Mouse (Mus musculus): Measurements from ENCODE around the gene 1700001P01Rik. TPM values are rescaled to one million over a fixed set of nuclear protein-coding genes. Genes with fewer than 3 reads are reported as not detected.

1700001P01Rik gene
- polyA plus RNA-seq, 1 experiment from 2014 or later = 0.31 TPM

DNA sequence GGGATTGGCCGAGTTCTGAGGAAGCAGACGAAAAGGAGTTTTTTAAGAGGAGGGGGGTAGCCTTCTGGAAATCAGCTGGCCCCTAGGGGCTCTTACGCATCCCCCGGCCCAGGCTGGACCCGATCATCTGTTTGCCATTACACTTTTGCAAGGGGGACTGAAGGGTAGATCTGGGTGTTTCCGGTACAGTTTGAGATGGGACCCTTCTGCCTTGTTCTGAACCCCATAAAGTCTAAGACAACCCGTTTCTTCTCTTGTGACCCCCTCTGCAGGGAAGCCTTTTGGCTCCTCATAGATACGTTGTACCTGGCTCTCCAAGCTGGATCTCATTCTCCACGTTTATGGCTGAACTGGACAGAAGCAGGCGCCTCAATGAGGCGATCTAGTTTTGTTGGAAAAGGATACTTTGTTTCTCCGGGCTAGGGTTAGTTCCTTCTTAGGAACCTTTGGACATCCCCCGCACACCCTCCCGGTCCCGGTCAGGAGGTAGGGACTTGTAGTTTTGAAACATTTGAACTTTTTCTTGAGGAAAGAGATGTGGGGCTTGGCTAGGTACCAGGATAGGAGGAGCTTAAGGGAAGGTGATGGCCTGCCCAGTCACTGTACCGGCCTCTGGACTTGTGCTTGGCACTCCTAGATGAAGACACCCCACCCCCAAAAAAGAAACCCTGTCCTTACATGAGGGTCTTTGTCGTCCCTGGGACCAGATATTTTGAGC is 25.1 kb upstream of the 1700001P01Rik start:
- 3% methylated on average over 17 of the region's 17 CpGs for WGBS
- ATAC-seq (replicated peaks; ENCODE audit: low FRiP score, low TSS enrichment, low read depth) (no peak), DNase-seq (ENCODE audit: low spot score) (peak; percentile 75)
- no peaks in the 10 kb centered on the region for H3K36me3 ChIP-seq (ENCODE audit: control insufficient read depth, insufficient read depth, low read length)
- peak overlapping the region; percentile 87 for H3K9ac ChIP-seq (ENCODE audit: low read length)
- H3K27me3 ChIP-seq (replicated peaks; ENCODE audit: control insufficient read depth, insufficient read depth, low read length) = no peaks in the 10 kb centered on the region
- peak overlapping the region; percentile 89 for H3K4me2 ChIP-seq (ENCODE audit: low read length)
- peak overlapping the region; percentile 99 for H3K4me3 ChIP-seq (ENCODE audit: low read depth, low read length)
- H3K9me3 ChIP-seq (ENCODE audit: control insufficient read depth, low read length) = no peaks in the 10 kb centered on the region
- H3K4me1 ChIP-seq (replicated peaks; ENCODE audit: control insufficient read depth, insufficient read depth, low read length) = peaks cover 47% of the 10 kb centered on the region
- H3K27ac ChIP-seq (ENCODE audit: low read depth) = peak overlapping the region; percentile 96

GRCm38 (mm10) chr11:97799994-97800690 is 24.4 kb upstream of the 1700001P01Rik start:
- under 1% methylated on average over 29 of the region's 43 CpGs for WGBS
- ATAC-seq (replicated peaks; ENCODE audit: low FRiP score, low TSS enrichment, low read depth) = peak; percentile 54
- Histone ChIP-seq H3K27me3 (replicated peaks; ENCODE audit: control insufficient read depth, insufficient read depth, low read length) (no peaks in the 10 kb centered on the region), H3K4me3 (ENCODE audit: low read depth, low read length) (peak overlapping the region; percentile 99), H3K4me2 (ENCODE audit: low read length) (peak overlapping the region; percentile 89), H3K9ac (ENCODE audit: low read length) (peak overlapping the region; percentile 87), H3K9me3 (ENCODE audit: control insufficient read depth, low read length) (no peaks in the 10 kb centered on the region), H3K27ac (ENCODE audit: low read depth) (peak overlapping the region; percentile 96), H3K4me1 (replicated peaks; ENCODE audit: control insufficient read depth, insufficient read depth, low read length) (peaks cover 40% of the 10 kb centered on the region), H3K36me3 (ENCODE audit: control insufficient read depth, insufficient read depth, low read length) (no peaks in the 10 kb centered on the region)
- DNase-seq (ENCODE audit: low spot score) = peak; percentile 90

DNA sequence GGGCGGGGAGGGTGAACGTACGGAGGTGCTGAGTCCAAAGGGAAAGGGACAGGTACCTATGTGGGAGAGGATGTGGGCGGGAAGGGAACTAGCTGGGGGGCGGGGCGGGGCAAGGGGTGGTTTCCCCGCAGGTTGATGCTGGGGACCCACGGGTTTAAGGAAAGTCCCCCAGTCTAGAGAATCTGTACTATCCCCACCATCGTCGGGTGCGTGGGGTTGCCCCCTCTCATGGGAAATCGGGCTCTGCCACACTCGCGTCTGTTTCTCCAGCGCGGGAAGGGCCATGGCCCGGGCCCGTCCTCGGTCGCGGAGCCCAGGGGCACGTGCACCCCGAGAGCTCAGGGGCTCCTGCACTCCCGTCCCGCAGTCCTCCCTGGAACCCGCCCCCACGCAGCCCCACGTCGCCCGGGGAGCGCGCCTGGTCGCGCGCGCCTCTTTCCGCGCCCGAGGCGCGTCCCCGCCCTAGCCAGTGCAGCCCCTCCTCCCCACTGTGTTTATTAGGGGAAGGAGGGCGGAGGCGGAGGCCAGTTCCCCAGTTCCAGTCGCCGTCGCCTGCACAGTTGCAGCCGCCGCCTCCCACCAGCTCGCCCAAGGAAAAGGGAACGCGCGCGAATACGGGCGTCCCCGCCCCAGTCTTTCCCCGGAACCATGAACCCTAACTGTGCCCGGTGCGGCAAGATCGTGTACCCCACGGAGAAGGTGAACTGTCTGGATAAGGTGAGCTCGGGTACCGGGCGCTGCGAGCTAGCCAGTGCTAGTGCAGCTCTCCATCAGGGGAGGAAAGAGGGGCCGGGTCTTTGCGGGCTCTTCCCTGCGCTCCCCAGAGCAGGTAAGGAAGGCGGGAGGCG is 23.7 kb upstream of the 1700001P01Rik start:
- no peaks in the 10 kb centered on the region for H3K9me3 ChIP-seq (ENCODE audit: control insufficient read depth, low read length)
- 1% methylated on average over 57 of the region's 71 CpGs for WGBS
- ATAC-seq (replicated peaks; ENCODE audit: low FRiP score, low TSS enrichment, low read depth) (peak; percentile 70), DNase-seq (ENCODE audit: low spot score) (peak; percentile 92)
- H3K9ac ChIP-seq (ENCODE audit: low read length) = peak overlapping the region; percentile 87
- H3K4me3 ChIP-seq (ENCODE audit: low read depth, low read length) = peak overlapping the region; percentile 99
- no peaks in the 10 kb centered on the region for H3K27me3 ChIP-seq (replicated peaks; ENCODE audit: control insufficient read depth, insufficient read depth, low read length)
- peak overlapping the region; percentile 96 for H3K27ac ChIP-seq (ENCODE audit: low read depth)
- H3K4me1 ChIP-seq (replicated peaks; ENCODE audit: control insufficient read depth, insufficient read depth, low read length) = peaks cover 32% of the 10 kb centered on the region
- H3K4me2 ChIP-seq (ENCODE audit: low read length) = peak overlapping the region; percentile 89
- no peaks in the 10 kb centered on the region for H3K36me3 ChIP-seq (ENCODE audit: control insufficient read depth, insufficient read depth, low read length)

DNA sequence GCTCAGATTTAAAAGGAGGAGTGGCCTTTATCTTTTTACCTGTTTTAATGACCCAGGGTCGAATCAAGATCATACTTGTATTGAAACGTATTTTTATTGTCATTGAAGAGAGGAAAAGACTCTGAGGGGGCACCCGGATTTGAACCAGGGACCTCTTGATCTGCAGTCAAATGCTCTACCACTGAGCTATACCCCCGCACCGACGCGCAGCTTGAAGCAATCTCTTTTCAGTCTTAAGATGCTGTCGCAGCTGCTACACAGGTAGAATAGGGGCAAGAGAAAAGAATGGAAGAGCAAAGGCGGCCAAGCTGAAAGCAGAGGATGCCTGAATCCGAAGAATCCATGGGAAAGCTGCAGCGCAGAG is 23.0 kb upstream of the 1700001P01Rik start, which contains the start of gene Lasp1:
Gene Lasp1, plus strand, starts transcription at position 219 of the 364 bp plus-strand sequence.
- under 1% methylated on average over 11 of the region's 11 CpGs for WGBS

DNA sequence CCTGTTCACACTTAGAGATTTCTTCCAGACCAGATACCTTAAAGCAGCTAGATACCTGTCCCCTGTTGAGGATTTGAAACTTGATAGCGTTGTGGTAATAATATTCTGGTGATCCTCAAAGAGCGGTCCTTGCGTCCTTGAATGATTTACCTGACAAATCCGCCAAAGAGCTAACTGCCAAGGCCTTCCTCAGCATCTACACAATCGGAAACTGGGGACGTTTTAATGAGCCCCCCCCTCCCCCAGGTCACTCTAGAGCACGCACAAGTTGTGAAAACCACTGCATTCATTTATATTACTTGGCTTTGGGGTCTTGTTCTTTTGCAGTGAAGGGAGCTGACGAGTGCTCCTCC is 22.3 kb upstream of the 1700001P01Rik start:
- no peaks in the 10 kb centered on the region for H3K27me3 ChIP-seq (replicated peaks; ENCODE audit: control insufficient read depth, insufficient read depth, low read length)
- no peak overlapping the region for H3K27ac ChIP-seq (ENCODE audit: low read depth)
- 0 out of 2 replicates have a peak, but pooled peaks cover 3% of the 10 kb centered on the region for H3K9me3 ChIP-seq (ENCODE audit: control insufficient read depth, low read length)
- no peak for ATAC-seq (replicated peaks; ENCODE audit: low FRiP score, low TSS enrichment, low read depth)
- no peak for DNase-seq (ENCODE audit: low spot score)
- H3K4me2 ChIP-seq (ENCODE audit: low read length) = peak overlapping the region; percentile 89; the same call in 1 of the 2 replicates
- no peak overlapping the region for H3K9ac ChIP-seq (ENCODE audit: low read length)
- WGBS = 39% methylated on average over 8 of the region's 8 CpGs
- peaks cover 20% of the 10 kb centered on the region for H3K4me1 ChIP-seq (replicated peaks; ENCODE audit: control insufficient read depth, insufficient read depth, low read length)
- H3K36me3 ChIP-seq (ENCODE audit: control insufficient read depth, insufficient read depth, low read length) = no peaks in the 10 kb centered on the region
- 0 out of 2 replicates have a peak overlapping the region, but pooled peaks have one; percentile 2 for H3K4me3 ChIP-seq (ENCODE audit: low read depth, low read length)

More for the DNA sequence above, 23.0 kb upstream of the 1700001P01Rik start, which contains the start of gene Lasp1:
- H3K9ac ChIP-seq (ENCODE audit: low read length) = peak within 1 kb of the TSS; percentile 87
- H3K4me1 ChIP-seq (replicated peaks; ENCODE audit: control insufficient read depth, insufficient read depth, low read length) = peaks cover 26% of the 10 kb centered on the region
- ATAC-seq (replicated peaks; ENCODE audit: low FRiP score, low TSS enrichment, low read depth) (peak; percentile 60), DNase-seq (ENCODE audit: low spot score) (peak; percentile 99)
- H3K27me3 ChIP-seq (replicated peaks; ENCODE audit: control insufficient read depth, insufficient read depth, low read length) = no peaks in the 10 kb centered on the region
- H3K27ac ChIP-seq (ENCODE audit: low read depth) = peak within 1 kb of the TSS; percentile 96
- peak within 1 kb of the TSS; percentile 99 for H3K4me3 ChIP-seq (ENCODE audit: low read depth, low read length)
- H3K4me2 ChIP-seq (ENCODE audit: low read length) = peak within 1 kb of the TSS; percentile 89
- no peaks in the 10 kb centered on the region for H3K36me3 ChIP-seq (ENCODE audit: control insufficient read depth, insufficient read depth, low read length)
- no peaks in the 10 kb centered on the region for H3K9me3 ChIP-seq (ENCODE audit: control insufficient read depth, low read length)

DNA sequence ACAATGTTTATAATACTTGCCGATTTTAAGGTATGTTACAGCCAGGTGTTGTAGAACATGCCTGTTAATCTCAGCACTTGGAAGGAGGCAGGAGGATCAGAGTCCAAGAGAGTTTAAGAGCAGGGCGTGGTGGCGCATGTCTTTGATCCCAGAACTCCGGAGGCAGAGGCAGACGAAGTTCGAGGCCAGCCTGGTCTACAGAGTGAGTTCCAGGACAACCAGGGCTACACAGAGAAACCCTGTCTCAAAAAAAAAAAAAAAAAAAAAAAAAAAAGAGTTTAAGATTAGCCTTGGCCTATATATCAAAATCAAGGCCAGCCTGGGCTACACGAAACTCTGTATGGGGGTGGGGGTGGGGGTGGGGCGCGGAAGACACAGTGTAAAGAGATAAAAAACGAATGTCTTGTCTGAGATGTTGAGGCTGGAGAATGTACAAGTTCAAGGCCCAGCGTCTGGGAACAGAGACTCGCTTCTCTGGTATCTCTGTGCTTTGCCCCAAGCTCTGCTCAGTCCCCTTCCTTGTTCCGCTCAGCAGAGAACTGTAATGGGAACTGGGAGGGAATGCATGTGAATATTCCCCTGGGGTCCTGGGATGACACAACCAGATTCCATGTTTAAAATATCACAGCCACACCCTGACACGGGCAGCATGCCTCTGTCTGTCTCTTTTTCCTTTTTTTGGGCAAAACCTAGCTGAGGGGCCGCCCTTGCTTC is 21.8 kb upstream of the 1700001P01Rik start:
- no peak for DNase-seq (ENCODE audit: low spot score)
- Histone ChIP-seq H3K9ac (ENCODE audit: low read length) (no peak overlapping the region), H3K27ac (ENCODE audit: low read depth) (no peak overlapping the region), H3K4me2 (ENCODE audit: low read length) (no peak overlapping the region), H3K9me3 (ENCODE audit: control insufficient read depth, low read length) (0 out of 2 replicates have a peak, but pooled peaks cover 3% of the 10 kb centered on the region), H3K4me3 (ENCODE audit: low read depth, low read length) (no peak overlapping the region), H3K27me3 (replicated peaks; ENCODE audit: control insufficient read depth, insufficient read depth, low read length) (no peaks in the 10 kb centered on the region), H3K36me3 (ENCODE audit: control insufficient read depth, insufficient read depth, low read length) (no peaks in the 10 kb centered on the region), H3K4me1 (replicated peaks; ENCODE audit: control insufficient read depth, insufficient read depth, low read length) (peaks cover 16% of the 10 kb centered on the region)
- 52% methylated on average over 15 of the region's 15 CpGs for WGBS
- ATAC-seq (replicated peaks; ENCODE audit: low FRiP score, low TSS enrichment, low read depth) = no peak

GRCm38 (mm10) chr11:97796910-97797309 is 21.2 kb upstream of the 1700001P01Rik start:
- Histone ChIP-seq H3K4me2 (ENCODE audit: low read length) (no peak overlapping the region), H3K4me1 (replicated peaks; ENCODE audit: control insufficient read depth, insufficient read depth, low read length) (peaks cover 10% of the 10 kb centered on the region), H3K27ac (ENCODE audit: low read depth) (no peak overlapping the region), H3K27me3 (replicated peaks; ENCODE audit: control insufficient read depth, insufficient read depth, low read length) (no peaks in the 10 kb centered on the region), H3K36me3 (ENCODE audit: control insufficient read depth, insufficient read depth, low read length) (no peaks in the 10 kb centered on the region), H3K9ac (ENCODE audit: low read length) (no peak overlapping the region), H3K4me3 (ENCODE audit: low read depth, low read length) (no peak overlapping the region), H3K9me3 (ENCODE audit: control insufficient read depth, low read length) (0 out of 2 replicates have a peak, but pooled peaks cover 3% of the 10 kb centered on the region)
- no peak for ATAC-seq (replicated peaks; ENCODE audit: low FRiP score, low TSS enrichment, low read depth)
- peak; percentile 81 for DNase-seq (ENCODE audit: low spot score)
- 5% methylated on average over 6 of the region's 6 CpGs for WGBS

- DNase-seq (ENCODE audit: low spot score) (no peak), ATAC-seq (replicated peaks; ENCODE audit: low FRiP score, low TSS enrichment, low read depth) (no peak)
- Histone ChIP-seq H3K27ac (ENCODE audit: low read depth) (no peak overlapping the region), H3K4me3 (ENCODE audit: low read depth, low read length) (no peak overlapping the region), H3K36me3 (ENCODE audit: control insufficient read depth, insufficient read depth, low read length) (no peaks in the 10 kb centered on the region), H3K27me3 (replicated peaks; ENCODE audit: control insufficient read depth, insufficient read depth, low read length) (no peaks in the 10 kb centered on the region), H3K9me3 (ENCODE audit: control insufficient read depth, low read length) (0 out of 2 replicates have a peak, but pooled peaks cover 3% of the 10 kb centered on the region), H3K9ac (ENCODE audit: low read length) (no peak overlapping the region), H3K4me2 (ENCODE audit: low read length) (no peak overlapping the region), H3K4me1 (replicated peaks; ENCODE audit: control insufficient read depth, insufficient read depth, low read length) (no peaks in the 10 kb centered on the region)
- WGBS = 6% methylated on average over 2 of the region's 2 CpGs
Observed at GRCm38 (mm10) chr11:97793165-97793564, 17.4 kb upstream of the 1700001P01Rik start.
